Mouse (Mus musculus): ENCODE data around the gene Smad9. TPM values are rescaled to one million over a fixed set of nuclear protein-coding genes. Genes with fewer than 3 reads are reported as not detected.

Smad9 gene
- polyA plus RNA-seq, 1 experiment, result 0.12 TPM

DNA sequence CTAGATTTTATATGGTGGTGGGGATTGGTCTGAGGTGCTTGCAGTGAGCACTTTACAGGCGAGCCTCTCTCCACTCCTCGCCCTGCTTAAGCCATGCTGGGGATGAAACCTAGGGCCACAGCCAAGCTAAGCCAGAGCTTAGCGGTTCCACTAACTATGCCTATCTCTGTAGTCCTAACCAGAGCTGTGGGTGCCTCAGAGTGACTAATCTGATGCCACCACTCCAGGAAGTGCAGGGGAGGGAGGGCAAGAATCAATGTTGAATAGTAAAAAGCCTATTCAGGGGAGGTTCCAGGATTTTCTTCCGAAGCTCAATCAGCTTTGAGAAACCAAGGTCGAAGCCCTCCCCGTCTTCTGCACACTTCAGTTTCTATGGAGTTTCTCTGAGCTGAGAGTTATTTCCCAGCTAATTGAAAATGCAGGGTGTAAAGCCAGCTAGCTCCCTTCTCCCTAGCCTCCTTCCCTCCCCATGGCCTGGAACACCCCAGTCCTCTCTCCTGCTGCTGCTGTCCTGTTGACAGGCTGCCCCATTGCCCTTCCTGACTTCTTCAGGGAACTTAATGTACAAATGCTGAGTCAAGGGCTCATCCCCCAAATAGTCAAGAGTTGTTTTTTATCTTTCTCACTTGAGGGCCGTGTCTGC, 20.7 kb downstream of the Smad9 start:
- TF ChIP-seq MYOG (IDR thresholded peaks at IDR 0.05; ENCODE audit: control insufficient read depth in 1 of 3, insufficient read depth in 1 of 3, insufficient read length in 2 of 3, low read depth in 2 of 3) (no peak), POLR2A (IDR thresholded peaks at IDR 0.05; ENCODE audit: insufficient read length, low read depth) (no peak)
- H3K27me3 ChIP-seq (ENCODE audit: control insufficient read depth, insufficient read depth, insufficient read length), result no peaks in the 10 kb centered on the region
- no peak overlapping the region for H3K4me2 ChIP-seq (ENCODE audit: low read depth)

DNA sequence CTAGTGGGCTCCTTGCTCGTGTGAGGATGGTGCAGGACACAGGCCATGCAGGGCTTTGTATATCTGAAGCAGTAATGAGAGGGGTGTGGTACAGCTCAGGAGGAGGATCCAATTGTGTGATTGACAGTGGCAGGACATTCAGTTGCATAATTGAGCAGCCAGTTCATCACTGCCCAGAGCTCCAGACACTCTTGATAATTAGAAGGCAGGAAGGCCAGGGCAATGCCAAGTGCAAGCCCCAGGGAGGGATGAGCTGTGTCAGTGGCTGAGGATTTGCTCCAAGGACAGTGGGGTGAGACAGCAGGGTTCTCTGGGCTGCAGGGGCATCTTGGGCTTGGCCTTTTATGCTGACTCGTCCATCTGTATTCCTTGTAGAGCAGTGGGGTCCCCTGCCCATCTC, 35.2 kb downstream of the Smad9 start:
- Histone ChIP-seq H3K27me3 (ENCODE audit: control insufficient read depth, insufficient read depth, insufficient read length) (no peaks in the 10 kb centered on the region), H3ac (ENCODE audit: control insufficient read depth, insufficient read length) (no peak overlapping the region), H3K4me3 (no peak overlapping the region), H3K4me2 (ENCODE audit: low read depth) (no peak overlapping the region), H3K79me2 (ENCODE audit: control insufficient read depth, insufficient read depth) (no peaks in the 10 kb centered on the region), H3K36me3 (ENCODE audit: control insufficient read depth, insufficient read depth) (no peaks in the 10 kb centered on the region)
- TF ChIP-seq USF1 (IDR thresholded peaks at IDR 0.05; ENCODE audit: low read depth), result no peak
- TF ChIP-seq SRF (IDR thresholded peaks at IDR 0.05; ENCODE audit: control insufficient read depth, insufficient read length, low read depth), result no peak
- no peak for TF ChIP-seq CEBPB (IDR thresholded peaks at IDR 0.05; ENCODE audit: insufficient read depth, poor library complexity, severe bottlenecking)
- TF ChIP-seq MYOD1 (IDR thresholded peaks at IDR 0.05; ENCODE audit: control insufficient read depth in 1 of 3, insufficient read length in 2 of 3, low read depth in 2 of 3), result no peak
- no peak for TF ChIP-seq REST (IDR thresholded peaks at IDR 0.05; ENCODE audit: insufficient read depth, insufficient read length)
- no peak for TF ChIP-seq MAX (IDR thresholded peaks at IDR 0.05; ENCODE audit: low read depth)
- no peak for TF ChIP-seq MYOG (IDR thresholded peaks at IDR 0.05; ENCODE audit: control insufficient read depth in 1 of 3, insufficient read depth in 1 of 3, insufficient read length in 2 of 3, low read depth in 2 of 3)
- no peak for TF ChIP-seq E2F4 (IDR thresholded peaks at IDR 0.05; ENCODE audit: insufficient read depth)
- TF ChIP-seq TCF3 (IDR thresholded peaks at IDR 0.05; ENCODE audit: insufficient read length, low read depth), result no peak
- no peak for TF ChIP-seq POLR2AphosphoS2 (IDR thresholded peaks at IDR 0.05; ENCODE audit: insufficient read length, low read depth)

More for the DNA sequence above, 20.7 kb downstream of the Smad9 start:
- H3K79me2 ChIP-seq (ENCODE audit: control insufficient read depth, insufficient read depth), result no peaks in the 10 kb centered on the region
- H3ac ChIP-seq (ENCODE audit: control insufficient read depth, insufficient read length), result no peak overlapping the region
- H3K36me3 ChIP-seq (ENCODE audit: control insufficient read depth, insufficient read depth), result no peaks in the 10 kb centered on the region
- H3K4me3 ChIP-seq, result no peak overlapping the region

DNA sequence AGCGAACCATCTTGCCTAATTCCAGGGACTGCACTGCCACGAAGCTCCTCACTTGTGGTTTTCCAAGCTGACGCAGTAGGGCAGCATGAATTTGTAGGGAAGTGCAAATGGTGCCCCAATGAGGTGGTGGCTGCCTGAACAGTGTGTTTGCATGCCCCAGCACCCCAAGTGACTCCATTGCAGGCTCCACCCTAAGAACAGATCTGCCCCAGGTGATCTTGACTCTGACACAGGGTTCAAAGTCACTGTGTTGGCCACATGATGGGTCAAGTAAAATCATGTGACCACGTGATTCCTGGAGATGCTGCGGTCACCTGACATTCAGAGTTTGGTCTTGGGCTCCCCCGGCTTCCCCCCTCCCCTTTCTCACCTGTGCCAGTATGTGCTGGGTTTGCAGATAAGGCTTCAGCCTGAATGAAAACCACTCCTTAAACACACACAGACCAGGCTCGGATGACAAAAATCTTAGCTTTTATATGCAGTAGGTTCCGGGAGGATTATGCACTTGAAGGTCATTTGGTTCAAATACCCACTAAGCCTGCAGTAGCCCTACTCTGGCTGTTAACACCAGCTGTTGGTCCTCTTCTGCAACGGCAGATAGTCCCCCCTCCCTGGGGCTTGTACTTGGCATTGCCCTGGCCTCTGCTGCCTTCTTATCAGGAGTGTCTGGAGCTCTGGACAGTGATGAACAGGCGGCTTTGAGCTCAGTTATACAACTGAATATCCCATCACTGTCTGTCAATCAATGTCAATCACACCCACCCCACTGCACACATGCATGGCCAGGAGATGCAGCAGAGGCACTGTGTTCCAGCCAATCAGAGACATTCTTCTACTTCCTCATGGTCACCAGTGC, 36.7 kb downstream of the Smad9 start:
- Histone ChIP-seq H3K4me2 (ENCODE audit: low read depth) (no peak overlapping the region), H3ac (ENCODE audit: control insufficient read depth, insufficient read length) (no peak overlapping the region), H3K36me3 (ENCODE audit: control insufficient read depth, insufficient read depth) (no peaks in the 10 kb centered on the region), H3K4me3 (no peak overlapping the region), H3K79me2 (ENCODE audit: control insufficient read depth, insufficient read depth) (no peaks in the 10 kb centered on the region), H3K27me3 (ENCODE audit: control insufficient read depth, insufficient read depth, insufficient read length) (no peaks in the 10 kb centered on the region)
- TF ChIP-seq MYOD1 (IDR thresholded peaks at IDR 0.05; ENCODE audit: control insufficient read depth in 1 of 3, insufficient read length in 2 of 3, low read depth in 2 of 3) (no peak), REST (IDR thresholded peaks at IDR 0.05; ENCODE audit: insufficient read depth, insufficient read length) (no peak), MAX (IDR thresholded peaks at IDR 0.05; ENCODE audit: low read depth) (no peak), MYOG (IDR thresholded peaks at IDR 0.05; ENCODE audit: control insufficient read depth in 1 of 3, insufficient read depth in 1 of 3, insufficient read length in 2 of 3, low read depth in 2 of 3) (no peak), CEBPB (IDR thresholded peaks at IDR 0.05; ENCODE audit: insufficient read depth, poor library complexity, severe bottlenecking) (no peak), TCF3 (IDR thresholded peaks at IDR 0.05; ENCODE audit: insufficient read length, low read depth) (no peak), USF1 (IDR thresholded peaks at IDR 0.05; ENCODE audit: low read depth) (no peak), POLR2A (IDR thresholded peaks at IDR 0.05; ENCODE audit: insufficient read length, low read depth) (no peak), E2F4 (IDR thresholded peaks at IDR 0.05; ENCODE audit: insufficient read depth) (no peak), SRF (IDR thresholded peaks at IDR 0.05; ENCODE audit: control insufficient read depth, insufficient read length, low read depth) (no peak), TCF12 (IDR thresholded peaks at IDR 0.05; ENCODE audit: insufficient read depth, poor library complexity, severe bottlenecking) (no peak), POLR2AphosphoS2 (IDR thresholded peaks at IDR 0.05; ENCODE audit: insufficient read length, low read depth) (no peak)

DNA sequence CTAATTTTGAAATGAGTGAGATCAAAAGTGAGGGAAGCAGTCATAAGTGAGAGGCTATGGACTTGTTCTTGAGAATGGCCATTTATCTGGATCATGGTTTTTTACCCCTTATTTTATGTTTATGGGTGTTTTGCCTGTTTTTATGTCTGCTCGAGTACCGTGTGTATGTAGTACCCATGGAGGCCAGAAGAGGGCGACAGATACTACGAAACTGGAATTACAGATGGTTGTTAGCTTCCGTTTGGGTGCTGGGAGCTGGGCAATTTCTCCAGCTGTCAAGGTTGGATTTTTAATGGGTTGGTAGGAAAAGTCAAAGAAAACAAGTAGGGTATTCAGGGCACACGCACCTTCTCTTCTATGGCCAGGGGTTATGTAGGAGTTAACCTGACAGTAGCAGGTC, 38.4 kb downstream of the Smad9 start:
- H3K36me3 ChIP-seq (ENCODE audit: control insufficient read depth, insufficient read depth), result no peaks in the 10 kb centered on the region
- H3K27me3 ChIP-seq (ENCODE audit: control insufficient read depth, insufficient read depth, insufficient read length), result no peaks in the 10 kb centered on the region
- H3ac ChIP-seq (ENCODE audit: control insufficient read depth, insufficient read length), result no peak overlapping the region
- no peak overlapping the region for H3K4me3 ChIP-seq
- TF ChIP-seq MYOD1 (IDR thresholded peaks at IDR 0.05; ENCODE audit: control insufficient read depth in 1 of 3, insufficient read length in 2 of 3, low read depth in 2 of 3) (no peak), POLR2A (IDR thresholded peaks at IDR 0.05; ENCODE audit: insufficient read length, low read depth) (no peak), SRF (IDR thresholded peaks at IDR 0.05; ENCODE audit: control insufficient read depth, insufficient read length, low read depth) (no peak), REST (IDR thresholded peaks at IDR 0.05; ENCODE audit: insufficient read depth, insufficient read length) (no peak), TCF12 (IDR thresholded peaks at IDR 0.05; ENCODE audit: insufficient read depth, poor library complexity, severe bottlenecking) (no peak)
- H3K79me2 ChIP-seq (ENCODE audit: control insufficient read depth, insufficient read depth), result no peaks in the 10 kb centered on the region
- H3K4me2 ChIP-seq (ENCODE audit: low read depth), result no peak overlapping the region

DNA sequence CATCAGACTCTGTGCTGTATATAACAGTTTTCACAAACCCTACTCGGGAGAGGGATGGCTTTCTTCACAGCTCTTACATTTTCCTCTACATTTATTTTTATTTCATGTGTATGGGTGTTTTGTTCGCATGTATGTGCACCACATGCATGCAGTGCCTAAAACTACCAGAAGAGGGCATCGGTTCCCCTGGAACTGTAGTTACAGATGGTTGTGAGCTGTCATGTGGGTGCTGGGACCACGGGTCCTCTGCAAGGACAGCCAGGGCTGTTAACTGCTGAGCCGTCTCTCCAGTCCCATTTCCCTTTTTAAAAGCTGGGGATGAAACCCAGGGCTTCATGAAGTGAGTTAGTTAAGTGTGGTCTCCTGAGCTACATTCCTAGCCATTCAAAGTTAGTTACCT, 40.0 kb downstream of the Smad9 start:
- Histone ChIP-seq H3ac (ENCODE audit: control insufficient read depth, insufficient read length) (no peak overlapping the region), H3K4me3 (no peak overlapping the region), H3K36me3 (ENCODE audit: control insufficient read depth, insufficient read depth) (no peaks in the 10 kb centered on the region), H3K4me2 (ENCODE audit: low read depth) (no peak overlapping the region), H3K79me2 (ENCODE audit: control insufficient read depth, insufficient read depth) (no peaks in the 10 kb centered on the region), H3K27me3 (ENCODE audit: control insufficient read depth, insufficient read depth, insufficient read length) (no peaks in the 10 kb centered on the region)
- TF ChIP-seq POLR2A (IDR thresholded peaks at IDR 0.05; ENCODE audit: insufficient read length, low read depth), result no peak
